Mouse (Mus musculus): Measurements from ENCODE around the gene Neurl4.

DNA sequence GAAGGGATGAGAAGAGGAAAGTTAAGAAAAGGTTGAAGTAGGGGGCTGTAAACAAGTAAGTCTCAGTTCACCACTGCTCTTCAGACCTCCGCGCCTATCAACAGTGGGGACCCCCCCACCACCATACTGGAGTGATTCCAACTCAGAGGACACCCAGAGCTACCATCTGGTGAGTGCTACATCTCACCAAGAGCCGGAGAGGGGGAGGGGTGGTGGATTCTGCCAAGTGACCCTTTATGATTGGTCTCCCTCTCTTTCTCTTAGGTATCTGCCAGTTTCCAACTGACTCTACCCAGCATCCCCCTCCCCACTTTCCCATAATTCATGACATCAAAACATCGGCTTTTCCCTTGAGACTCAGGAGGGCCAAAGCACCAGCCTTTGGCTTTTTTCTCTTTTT lies 40.1 kb downstream of the Neurl4 start:
- TF ChIP-seq POLR2A (IDR thresholded peaks at IDR 0.05; ENCODE audit: borderline replicate concordance, control insufficient read depth, low read depth, low read length): no peak
- TF ChIP-seq CTCF (IDR thresholded peaks at IDR 0.05; ENCODE audit: control insufficient read depth, insufficient read depth, low read length): no peak
